Mouse (Mus musculus): Measurements from ENCODE around the gene Sox12. TPM values are rescaled to one million over a fixed set of nuclear protein-coding genes. Genes with fewer than 3 reads are reported as not detected.

Sox12 gene
- polyA plus RNA-seq (2015; fragmentation: Nextera tagmentation; extraction: Ambion mirVana): 6.8 and 6.9 TPM in 2 replicates

GRCm38 (mm10) chr2:152397680-152398435, at the start of gene Sox12:
Gene Sox12, minus strand, starts transcription at chr2:152398063.

DNA sequence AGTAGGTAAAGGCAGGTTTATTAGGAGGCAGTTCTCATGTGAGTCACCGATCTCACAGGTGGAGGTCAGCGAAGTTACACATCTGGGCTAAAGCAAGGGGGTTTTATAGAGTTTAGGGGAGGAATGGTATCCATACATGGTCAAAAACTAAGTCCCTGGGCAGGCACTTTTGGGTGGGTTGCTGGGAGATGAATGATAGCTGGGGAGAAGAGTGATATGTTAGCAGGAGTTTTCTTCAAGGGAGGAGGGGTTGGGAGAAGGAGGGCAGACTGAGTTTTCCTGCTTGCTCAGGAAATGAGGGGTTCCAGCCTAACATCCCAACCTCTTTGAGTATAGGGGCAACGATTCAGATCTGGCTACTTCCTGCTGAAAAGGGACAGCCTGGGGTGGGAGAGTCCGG, 17.4 kb upstream of the Sox12 start, which contains the start of gene 6820408C15Rik:
Gene 6820408C15Rik, plus strand, starts transcription at position 301 of the 400 bp plus-strand sequence.

DNA sequence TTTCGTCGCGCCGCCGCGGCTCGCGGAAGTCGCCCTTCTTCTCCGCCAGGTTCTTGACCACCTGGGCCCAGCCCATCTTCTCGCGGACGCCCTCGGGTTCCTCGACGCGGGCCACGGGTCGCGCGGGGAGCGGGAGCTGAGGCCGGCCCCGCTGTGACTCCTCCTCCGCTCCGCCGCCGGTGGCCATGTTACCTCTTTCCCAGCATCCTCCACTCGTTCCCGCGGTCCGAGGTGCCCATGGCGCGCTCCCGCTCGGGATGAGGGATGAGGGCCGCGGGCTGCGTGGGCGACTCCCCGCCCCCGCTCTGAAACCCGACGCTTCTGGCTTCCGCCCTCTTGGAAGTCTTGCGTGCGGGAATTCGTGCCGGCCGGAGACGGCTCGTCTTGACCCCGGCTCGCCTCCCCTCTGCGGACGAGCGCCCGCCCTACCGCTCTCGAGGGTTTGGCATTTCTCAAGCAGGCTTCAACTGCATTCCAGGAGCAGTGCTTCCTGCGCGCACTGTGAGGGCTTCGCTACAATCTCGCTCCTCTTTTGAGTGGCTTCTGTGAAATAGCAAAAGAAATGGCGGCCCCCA, 16.8 kb upstream of the Sox12 start, which contains the start of gene Zcchc3:
Gene Zcchc3, minus strand, starts transcription at position 437 of the 575 bp plus-strand sequence.

DNA sequence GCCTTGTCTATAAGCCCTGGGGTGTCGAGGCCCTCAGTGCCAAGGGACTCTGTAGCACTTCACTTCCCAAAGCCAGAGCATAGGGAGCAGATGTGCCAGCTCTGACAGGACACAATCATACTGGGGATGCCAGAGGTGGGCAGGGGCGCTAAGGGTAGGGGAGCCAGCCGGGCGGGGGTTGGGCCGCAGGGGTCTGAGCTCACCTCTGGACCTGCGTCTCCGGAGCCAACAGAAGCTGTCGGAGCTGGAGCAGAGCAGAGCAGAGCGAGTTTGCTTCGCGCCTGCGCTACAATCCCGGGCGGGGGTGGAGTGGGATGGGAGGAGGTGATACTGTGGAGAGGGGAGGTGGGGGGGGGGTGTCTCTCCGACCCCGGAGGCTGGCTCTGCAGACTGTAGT, 21.5 kb downstream of the Sox12 start, which contains the start of gene Nrsn2:
Gene Nrsn2, minus strand, starts transcription at position 294 of the 397 bp plus-strand sequence.

Other genes starting within 250 kb of the Sox12 start
- 43.2 and 64.4 TPM in 2 replicates for gene Csnk2a1, start 171.2 kb downstream of the Sox12 start, polyA plus RNA-seq (2015; fragmentation: Nextera tagmentation; extraction: Ambion mirVana)
- 26.9 and 42.2 TPM in 2 replicates for gene Tbc1d20, start 104.2 kb downstream of the Sox12 start, polyA plus RNA-seq (2015; fragmentation: Nextera tagmentation; extraction: Ambion mirVana)
- gene Rbck1, start 65.4 kb downstream of the Sox12 start, polyA plus RNA-seq (2015; fragmentation: Nextera tagmentation; extraction: Ambion mirVana): 63.0 and 98.2 TPM in 2 replicates
- 3.7 and 7.3 TPM in 2 replicates for gene Trib3, start 54.0 kb downstream of the Sox12 start, polyA plus RNA-seq (2015; fragmentation: Nextera tagmentation; extraction: Ambion mirVana)
- 7.9 and 13.9 TPM in 2 replicates for gene Nrsn2, start 21.4 kb downstream of the Sox12 start, polyA plus RNA-seq (2015; fragmentation: Nextera tagmentation; extraction: Ambion mirVana)
- gene Zcchc3, start 17.0 kb upstream of the Sox12 start, polyA plus RNA-seq (2015; fragmentation: Nextera tagmentation; extraction: Ambion mirVana): 16.3 and 19.2 TPM in 2 replicates
- 0.54 and 0.61 TPM in 2 replicates for gene 6820408C15Rik, start 17.5 kb upstream of the Sox12 start, polyA plus RNA-seq (2015; fragmentation: Nextera tagmentation; extraction: Ambion mirVana)
- not detected in 2 replicates for gene Defb23, start 66.6 kb upstream of the Sox12 start, polyA plus RNA-seq (2015; fragmentation: Nextera tagmentation; extraction: Ambion mirVana)
- gene Defb20, start 79.0 kb upstream of the Sox12 start, polyA plus RNA-seq (2015; fragmentation: Nextera tagmentation; extraction: Ambion mirVana): not detected in 2 replicates
- gene Defb22, start 92.1 kb upstream of the Sox12 start, polyA plus RNA-seq (2015; fragmentation: Nextera tagmentation; extraction: Ambion mirVana): not detected in 2 replicates
- gene Defb26, start 113.6 kb upstream of the Sox12 start, polyA plus RNA-seq (2015; fragmentation: Nextera tagmentation; extraction: Ambion mirVana): not detected in 2 replicates
- gene Defb28, start 120.2 kb upstream of the Sox12 start, polyA plus RNA-seq (2015; fragmentation: Nextera tagmentation; extraction: Ambion mirVana): not detected in 2 replicates
- gene Defb29, start 142.0 kb upstream of the Sox12 start, polyA plus RNA-seq (2015; fragmentation: Nextera tagmentation; extraction: Ambion mirVana): 0.41 TPM in 1 of 2 replicates, not detected in the other
- gene Gm17416, start 171.3 kb upstream of the Sox12 start, polyA plus RNA-seq (2015; fragmentation: Nextera tagmentation; extraction: Ambion mirVana): not detected in 2 replicates
- not detected in 2 replicates for gene Defb21, start 174.7 kb upstream of the Sox12 start, polyA plus RNA-seq (2015; fragmentation: Nextera tagmentation; extraction: Ambion mirVana)
- 10.1 and 18.3 TPM in 2 replicates for gene Defb19, start 182.2 kb upstream of the Sox12 start, polyA plus RNA-seq (2015; fragmentation: Nextera tagmentation; extraction: Ambion mirVana)
- gene Defb45, start 201.3 kb upstream of the Sox12 start, polyA plus RNA-seq (2015; fragmentation: Nextera tagmentation; extraction: Ambion mirVana): not detected in 2 replicates
- 9.0 and 10.7 TPM in 2 replicates for gene Defb36, start 206.3 kb upstream of the Sox12 start, polyA plus RNA-seq (2015; fragmentation: Nextera tagmentation; extraction: Ambion mirVana)
- gene Defb25, start 225.0 kb upstream of the Sox12 start, polyA plus RNA-seq (2015; fragmentation: Nextera tagmentation; extraction: Ambion mirVana): 4.1 and 5.2 TPM in 2 replicates
- gene Rem1, start 228.9 kb upstream of the Sox12 start, polyA plus RNA-seq (2015; fragmentation: Nextera tagmentation; extraction: Ambion mirVana): 8.9 and 10.3 TPM in 2 replicates

All from adrenal gland, postnatal 0 days (tissue).